Mouse (Mus musculus) myocyte (in vitro differentiated cells): ENCODE results near the gene Tjp3. TPM values are rescaled to one million over a fixed set of nuclear protein-coding genes. Genes with fewer than 3 reads are reported as not detected.

ENCODE experiments used
- polyA plus RNA-seq: library from polyadenylated mRNA; unstranded; fragments of >200 nt; fragmentation: generic; extraction: Trizol; gene quantifications from one replicate; pipeline ENCODE4 v1.2.1, GENCODE M21; 2012; ENCODE audit warnings: missing spikeins

Tjp3 gene
- polyA plus RNA-seq, 1 experiment = 0.17 TPM

Other genes with a start within 250 kb of the Tjp3 start
- 192 TPM for gene Sgta, start 231.4 kb downstream of the Tjp3 start, polyA plus RNA-seq
- 139 TPM for gene Thop1, start 221.5 kb downstream of the Tjp3 start, polyA plus RNA-seq
- gene Creb3l3, start 192.7 kb downstream of the Tjp3 start, polyA plus RNA-seq = 0.14 TPM
- 126 TPM for gene Map2k2, start 185.7 kb downstream of the Tjp3 start, polyA plus RNA-seq
- 26.1 TPM for gene Zbtb7a, start 156.4 kb downstream of the Tjp3 start, polyA plus RNA-seq
- gene Pias4, start 123.7 kb downstream of the Tjp3 start, polyA plus RNA-seq = 43.2 TPM
- 3,891 TPM for gene Eef2, start 115.0 kb downstream of the Tjp3 start, polyA plus RNA-seq
- 120 TPM for gene Dapk3, start 108.6 kb downstream of the Tjp3 start, polyA plus RNA-seq
- 0.12 TPM for gene 4930442H23Rik, start 107.7 kb downstream of the Tjp3 start, polyA plus RNA-seq
- 52.3 TPM for gene Nmrk2, start 89.5 kb downstream of the Tjp3 start, polyA plus RNA-seq
- 0.11 TPM for gene Atcay, start 60.7 kb downstream of the Tjp3 start, polyA plus RNA-seq
- 2.3 TPM for gene Zfr2, start 58.4 kb downstream of the Tjp3 start, polyA plus RNA-seq
- gene Matk, start 38.6 kb downstream of the Tjp3 start, polyA plus RNA-seq = 0.67 TPM
- 167 TPM for gene Mrpl54, start 24.6 kb downstream of the Tjp3 start, polyA plus RNA-seq
- 166 TPM for gene Apba3, start 24.6 kb downstream of the Tjp3 start, polyA plus RNA-seq
- gene Pip5k1c, start 1.4 kb upstream of the Tjp3 start, polyA plus RNA-seq = 23.3 TPM
- 31.3 TPM for gene Cactin, start 29.5 kb upstream of the Tjp3 start, polyA plus RNA-seq
- gene Tbxa2r, start 37.1 kb upstream of the Tjp3 start, polyA plus RNA-seq = 0.16 TPM
- 0.10 TPM for gene Gipc3, start 51.7 kb upstream of the Tjp3 start, polyA plus RNA-seq
- 80.2 TPM for gene Hmg20b, start 58.9 kb upstream of the Tjp3 start, polyA plus RNA-seq
- gene Mfsd12, start 65.9 kb upstream of the Tjp3 start, polyA plus RNA-seq = 21.7 TPM
- gene 4930404N11Rik, start 74.2 kb upstream of the Tjp3 start, polyA plus RNA-seq = 0.92 TPM
- 42.0 TPM for gene Fzr1, start 86.9 kb upstream of the Tjp3 start, polyA plus RNA-seq
- 103 TPM for gene Dohh, start 92.8 kb upstream of the Tjp3 start, polyA plus RNA-seq
- 1.7 TPM for gene Gm48551, start 92.9 kb upstream of the Tjp3 start, polyA plus RNA-seq
- 0.73 TPM for gene Gm48552, start 97.4 kb upstream of the Tjp3 start, polyA plus RNA-seq
- 0.30 TPM for gene Smim24, start 101.5 kb upstream of the Tjp3 start, polyA plus RNA-seq
- gene Nfic, start 164.1 kb upstream of the Tjp3 start, polyA plus RNA-seq = 115 TPM
- gene Celf5, start 191.1 kb upstream of the Tjp3 start, polyA plus RNA-seq = 0.37 TPM
- 153 TPM for gene Ncln, start 204.8 kb upstream of the Tjp3 start, polyA plus RNA-seq
- gene S1pr4, start 208.6 kb upstream of the Tjp3 start, polyA plus RNA-seq = not detected
- gene Gna15, start 232.6 kb upstream of the Tjp3 start, polyA plus RNA-seq = not detected